Mouse (Mus musculus): Measurements from ENCODE around the gene Prelid3b. TPM values are rescaled to one million over a fixed set of nuclear protein-coding genes. Genes with fewer than 3 reads are reported as not detected.

Prelid3b gene
- polyA plus RNA-seq, 1 experiment from 2014 or later = 123 TPM

GRCm38 (mm10) chr2:174472407-174472806 is 474 bp downstream of the Prelid3b start:
- H3K9ac ChIP-seq (ENCODE audit: low read length) = peak overlapping the region; percentile 81
- no peaks in the 10 kb centered on the region for H3K27me3 ChIP-seq (ENCODE audit: control insufficient read depth, insufficient read depth, low read length)
- ATAC-seq (ENCODE audit: insufficient number of reproducible peaks, low FRiP score, low TSS enrichment, low read depth) (peak; percentile 46; the same call in 1 of the 2 replicates), DNase-seq (ENCODE audit: low spot score) (no peak)
- 11% methylated on average over 30 of the region's 30 CpGs for WGBS
- H3K4me1 ChIP-seq (ENCODE audit: control insufficient read depth, insufficient read depth, low read length) = 0 out of 2 replicates have a peak, but pooled peaks cover 3% of the 10 kb centered on the region
- H3K36me3 ChIP-seq (ENCODE audit: control insufficient read depth, insufficient read depth, low read length) = peaks cover 4% of the 10 kb centered on the region
- peak overlapping the region; percentile 60 for H3K4me3 ChIP-seq (ENCODE audit: low read depth, low read length)
- H3K4me2 ChIP-seq (ENCODE audit: low read depth, severe bottlenecking) = peak overlapping the region; percentile 75
- H3K27ac ChIP-seq (replicated peaks; ENCODE audit: low read depth, low read length) = no peak overlapping the region
- no peaks in the 10 kb centered on the region for H3K9me3 ChIP-seq (ENCODE audit: control insufficient read depth, low read length)

DNA sequence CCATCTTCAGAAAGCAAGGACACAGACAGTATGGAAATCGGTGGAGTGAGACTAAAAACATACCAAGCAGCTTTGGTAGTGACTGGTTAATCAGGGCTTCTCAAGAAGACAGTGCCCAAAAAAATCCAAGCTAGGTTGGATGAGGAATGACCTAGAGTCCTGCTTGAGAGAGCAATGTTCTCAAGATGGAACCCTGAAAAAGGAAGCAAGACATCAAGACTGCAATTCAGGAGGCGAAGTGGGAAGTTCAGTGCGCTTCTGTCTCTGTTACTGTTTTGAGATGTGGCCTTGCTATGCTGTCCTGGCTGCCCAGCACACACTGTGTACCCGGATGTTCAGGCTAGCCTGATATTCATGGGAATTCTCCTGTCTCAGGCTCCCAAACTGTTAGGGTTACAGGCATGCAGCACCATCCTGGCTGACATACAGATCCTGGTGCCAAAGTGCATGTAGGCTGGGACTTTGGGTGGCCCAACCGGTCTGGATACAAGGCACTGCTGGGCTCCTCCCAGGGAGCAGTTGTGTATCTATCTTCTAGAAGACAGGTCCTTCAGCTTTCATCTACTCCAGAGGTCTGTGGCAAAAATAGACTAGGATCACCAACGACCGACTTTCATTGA is 2.0 kb downstream of the Prelid3b start:
- H3K9me3 ChIP-seq (ENCODE audit: control insufficient read depth, low read length) = no peaks in the 10 kb centered on the region
- H3K4me2 ChIP-seq (ENCODE audit: low read depth, severe bottlenecking) = no peak overlapping the region
- peaks cover 4% of the 10 kb centered on the region for H3K36me3 ChIP-seq (ENCODE audit: control insufficient read depth, insufficient read depth, low read length)
- H3K27me3 ChIP-seq (ENCODE audit: control insufficient read depth, insufficient read depth, low read length) = no peaks in the 10 kb centered on the region
- ATAC-seq (ENCODE audit: insufficient number of reproducible peaks, low FRiP score, low TSS enrichment, low read depth) (no peak), DNase-seq (ENCODE audit: low spot score) (no peak)
- H3K4me3 ChIP-seq (ENCODE audit: low read depth, low read length) = no peak overlapping the region
- no peak overlapping the region for H3K27ac ChIP-seq (replicated peaks; ENCODE audit: low read depth, low read length)
- H3K4me1 ChIP-seq (ENCODE audit: control insufficient read depth, insufficient read depth, low read length) = 0 out of 2 replicates have a peak, but pooled peaks cover 3% of the 10 kb centered on the region
- H3K9ac ChIP-seq (ENCODE audit: low read length) = no peak overlapping the region
- WGBS = 96% methylated on average over 7 of the region's 7 CpGs

DNA sequence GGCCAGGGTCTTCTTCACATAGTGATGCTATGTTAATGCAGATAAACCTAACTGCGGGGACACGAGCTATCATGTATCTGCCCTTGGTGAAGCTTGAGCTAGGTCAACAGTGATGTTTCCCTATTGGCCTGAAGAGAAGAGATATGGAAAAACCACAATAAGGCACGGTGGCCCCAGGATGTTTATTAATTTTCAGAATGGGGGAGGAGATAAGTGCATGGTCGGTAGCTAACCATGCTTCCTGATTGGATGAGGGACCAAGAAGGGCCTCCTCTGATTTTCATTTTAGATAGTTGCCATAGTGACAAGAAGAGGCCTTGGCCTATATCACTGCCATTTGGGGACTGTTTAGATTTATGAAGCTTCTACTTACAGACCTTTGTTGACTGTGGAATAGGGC is 2.5 kb downstream of the Prelid3b start:
- H3K4me1 ChIP-seq (ENCODE audit: control insufficient read depth, insufficient read depth, low read length) = 0 out of 2 replicates have a peak, but pooled peaks cover 3% of the 10 kb centered on the region
- ATAC-seq (ENCODE audit: insufficient number of reproducible peaks, low FRiP score, low TSS enrichment, low read depth) = no peak
- H3K36me3 ChIP-seq (ENCODE audit: control insufficient read depth, insufficient read depth, low read length) = peaks cover 4% of the 10 kb centered on the region
- H3K4me3 ChIP-seq (ENCODE audit: low read depth, low read length) = no peak overlapping the region
- no peak for DNase-seq (ENCODE audit: low spot score)
- H3K9me3 ChIP-seq (ENCODE audit: control insufficient read depth, low read length) = no peaks in the 10 kb centered on the region
- H3K4me2 ChIP-seq (ENCODE audit: low read depth, severe bottlenecking) = no peak overlapping the region
- no peak overlapping the region for H3K9ac ChIP-seq (ENCODE audit: low read length)
- no peak overlapping the region for H3K27ac ChIP-seq (replicated peaks; ENCODE audit: low read depth, low read length)
- H3K27me3 ChIP-seq (ENCODE audit: control insufficient read depth, insufficient read depth, low read length) = no peaks in the 10 kb centered on the region
- WGBS = 93% methylated on average over 4 of the region's 4 CpGs

DNA sequence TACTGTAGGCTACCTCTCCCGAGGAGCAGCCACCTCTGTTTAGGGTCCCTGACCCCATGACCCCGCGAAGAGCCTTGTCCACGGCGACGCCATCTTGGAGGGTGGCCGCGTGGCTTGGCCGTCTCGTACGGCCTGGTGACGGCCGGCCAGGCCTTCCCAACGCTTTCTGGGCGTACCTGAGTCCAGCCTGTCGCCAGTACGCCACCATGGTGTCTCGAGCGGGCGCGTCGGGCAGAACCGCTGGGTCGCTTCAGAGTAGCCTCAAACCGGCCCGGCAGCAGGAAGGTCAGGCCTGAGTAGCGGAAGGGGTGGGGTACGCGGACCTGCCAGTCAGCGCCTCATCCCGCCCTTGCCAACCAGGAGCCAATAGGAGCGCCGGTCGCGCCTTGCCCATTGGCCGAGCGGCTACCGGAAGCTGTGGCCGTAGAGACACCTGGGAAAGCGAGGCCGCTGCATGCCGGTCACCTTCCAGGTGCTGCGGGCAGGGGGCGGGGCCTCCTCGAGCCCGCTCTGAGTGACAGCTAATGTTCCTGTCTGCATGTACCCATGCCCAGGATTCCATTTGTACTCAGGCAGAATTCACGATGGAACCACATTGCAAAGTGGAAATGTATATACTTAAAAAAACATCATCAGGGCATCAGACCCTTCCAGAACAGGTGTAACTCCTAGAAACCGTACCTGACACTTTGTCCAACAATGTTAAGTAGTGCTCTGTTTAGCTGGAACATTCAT is 8.9 kb downstream of the Prelid3b start, which contains the start of gene Atp5e:
Gene Atp5e (minus strand): TSS at position 317 of the 735 bp plus-strand sequence.
- Histone ChIP-seq H3K27me3 (ENCODE audit: control insufficient read depth, insufficient read depth, low read length) (no peaks in the 10 kb centered on the region), H3K36me3 (ENCODE audit: control insufficient read depth, insufficient read depth, low read length) (no peaks in the 10 kb centered on the region; the same call in 1 of the 2 replicates), H3K9me3 (ENCODE audit: control insufficient read depth, low read length) (no peaks in the 10 kb centered on the region), H3K4me2 (ENCODE audit: low read depth, severe bottlenecking) (peak within 1 kb of the TSS; percentile 75), H3K27ac (replicated peaks; ENCODE audit: low read depth, low read length) (no peak within 1 kb of the TSS), H3K4me3 (ENCODE audit: low read depth, low read length) (peak within 1 kb of the TSS; percentile 82), H3K9ac (ENCODE audit: low read length) (peak within 1 kb of the TSS; percentile 88), H3K4me1 (ENCODE audit: control insufficient read depth, insufficient read depth, low read length) (no peaks in the 10 kb centered on the region)
- peak; percentile 96 for DNase-seq (ENCODE audit: low spot score)
- ATAC-seq (ENCODE audit: insufficient number of reproducible peaks, low FRiP score, low TSS enrichment, low read depth) = peak; percentile 98
- WGBS = 2% methylated on average over 48 of the region's 48 CpGs

GRCm38 (mm10) chr2:174463370-174463769 is 9.5 kb downstream of the Prelid3b start:
- no peaks in the 10 kb centered on the region for H3K9me3 ChIP-seq (ENCODE audit: control insufficient read depth, low read length)
- no peaks in the 10 kb centered on the region; the same call in 1 of the 2 replicates for H3K36me3 ChIP-seq (ENCODE audit: control insufficient read depth, insufficient read depth, low read length)
- DNase-seq (ENCODE audit: low spot score) = peak; percentile 41
- ATAC-seq (ENCODE audit: insufficient number of reproducible peaks, low FRiP score, low TSS enrichment, low read depth) = peak; percentile 14; the same call in 1 of the 2 replicates
- 48% methylated on average over 10 of the region's 10 CpGs for WGBS
- peak overlapping the region; percentile 75 for H3K4me2 ChIP-seq (ENCODE audit: low read depth, severe bottlenecking)
- H3K4me1 ChIP-seq (ENCODE audit: control insufficient read depth, insufficient read depth, low read length) = no peaks in the 10 kb centered on the region
- H3K9ac ChIP-seq (ENCODE audit: low read length) = peak overlapping the region; percentile 88
- no peaks in the 10 kb centered on the region for H3K27me3 ChIP-seq (ENCODE audit: control insufficient read depth, insufficient read depth, low read length)
- no peak overlapping the region for H3K27ac ChIP-seq (replicated peaks; ENCODE audit: low read depth, low read length)
- peak overlapping the region; percentile 82 for H3K4me3 ChIP-seq (ENCODE audit: low read depth, low read length)

GRCm38 (mm10) chr2:174459365-174459764 is 13.5 kb downstream of the Prelid3b start:
- no peak for ATAC-seq (ENCODE audit: insufficient number of reproducible peaks, low FRiP score, low TSS enrichment, low read depth)
- H3K9ac ChIP-seq (ENCODE audit: low read length) = no peak overlapping the region

GRCm38 (mm10) chr2:174453681-174454080 is 19.2 kb downstream of the Prelid3b start:
- H3K27ac ChIP-seq (replicated peaks; ENCODE audit: low read depth, low read length) = no peak overlapping the region
- ATAC-seq (ENCODE audit: insufficient number of reproducible peaks, low FRiP score, low TSS enrichment, low read depth) (no peak), DNase-seq (ENCODE audit: low spot score) (no peak)
- H3K36me3 ChIP-seq (ENCODE audit: control insufficient read depth, insufficient read depth, low read length) = no peaks in the 10 kb centered on the region
- H3K4me3 ChIP-seq (ENCODE audit: low read depth, low read length) = no peak overlapping the region
- no peak overlapping the region for H3K9ac ChIP-seq (ENCODE audit: low read length)
- no peaks in the 10 kb centered on the region for H3K9me3 ChIP-seq (ENCODE audit: control insufficient read depth, low read length)
- WGBS = 70% methylated on average over 7 of the region's 7 CpGs
- H3K4me1 ChIP-seq (ENCODE audit: control insufficient read depth, insufficient read depth, low read length) = no peaks in the 10 kb centered on the region
- H3K27me3 ChIP-seq (ENCODE audit: control insufficient read depth, insufficient read depth, low read length) = no peaks in the 10 kb centered on the region
- H3K4me2 ChIP-seq (ENCODE audit: low read depth, severe bottlenecking) = no peak overlapping the region

More at GRCm38 (mm10) chr2:174459365-174459764, 13.5 kb downstream of the Prelid3b start:
- WGBS = 78% methylated on average over 2 of the region's 2 CpGs
- DNase-seq (ENCODE audit: low spot score) = no peak
- H3K27me3 ChIP-seq (ENCODE audit: control insufficient read depth, insufficient read depth, low read length) = no peaks in the 10 kb centered on the region
- H3K36me3 ChIP-seq (ENCODE audit: control insufficient read depth, insufficient read depth, low read length) = no peaks in the 10 kb centered on the region; the same call in 1 of the 2 replicates
- no peaks in the 10 kb centered on the region for H3K4me1 ChIP-seq (ENCODE audit: control insufficient read depth, insufficient read depth, low read length)
- no peak overlapping the region for H3K4me2 ChIP-seq (ENCODE audit: low read depth, severe bottlenecking)
- no peak overlapping the region for H3K27ac ChIP-seq (replicated peaks; ENCODE audit: low read depth, low read length)
- H3K9me3 ChIP-seq (ENCODE audit: control insufficient read depth, low read length) = no peaks in the 10 kb centered on the region
- H3K4me3 ChIP-seq (ENCODE audit: low read depth, low read length) = no peak overlapping the region

- DNase-seq (ENCODE audit: low spot score) (no peak), ATAC-seq (ENCODE audit: insufficient number of reproducible peaks, low FRiP score, low TSS enrichment, low read depth) (no peak)
- Histone ChIP-seq H3K27me3 (ENCODE audit: control insufficient read depth, insufficient read depth, low read length) (no peaks in the 10 kb centered on the region), H3K9ac (ENCODE audit: low read length) (no peak within 1 kb of the TSS), H3K36me3 (ENCODE audit: control insufficient read depth, insufficient read depth, low read length) (no peaks in the 10 kb centered on the region), H3K9me3 (ENCODE audit: control insufficient read depth, low read length) (no peaks in the 10 kb centered on the region), H3K4me2 (ENCODE audit: low read depth, severe bottlenecking) (no peak within 1 kb of the TSS), H3K27ac (replicated peaks; ENCODE audit: low read depth, low read length) (no peak within 1 kb of the TSS), H3K4me3 (ENCODE audit: low read depth, low read length) (no peak within 1 kb of the TSS), H3K4me1 (ENCODE audit: control insufficient read depth, insufficient read depth, low read length) (no peaks in the 10 kb centered on the region)
- WGBS = 64% methylated on average over 4 of the region's 4 CpGs
These were observed 22.5 kb downstream of the Prelid3b start, which contains the start of gene Tubb1 for GRCm38 (mm10) chr2:174450353-174450752. Gene Tubb1, plus strand, starts transcription at chr2:174450695.

Measured in limb, embryonic 11.5 days (tissue).